Mouse (Mus musculus) limb, embryonic 11.5 days (tissue): Measurements from ENCODE around the gene Mtch1. TPM values are rescaled to one million over a fixed set of nuclear protein-coding genes. Genes with fewer than 3 reads are reported as not detected.

ENCODE experiments used
- ATAC-seq: fragments of 200-750 bp; cut with Nextera tagmentation; 2 replicates; pipeline ENCODE4 v1.8.0; 2017; ENCODE audit warnings: low read depth; ENCODE audit not compliant: insufficient number of reproducible peaks, low FRiP score, low TSS enrichment
- DNase-seq: peaks from one replicate; pipeline ENCODE4 v3.0.0-alpha.2; 2015; ENCODE audit warnings: low spot score
- H3K27ac ChIP-seq: fragments of 300-500 bp; sonication (generic); replicated peaks from 2 replicates; pipeline ENCODE4 v1.5.1; 2014; ENCODE audit warnings: low read depth, mild to moderate bottlenecking, low read length
- H3K27me3 ChIP-seq: fragments of 300-500 bp; sonication (generic); 2 replicates; pipeline ENCODE4 v1.6.1; 2014; ENCODE audit warnings: mild to moderate bottlenecking, low read length, mixed read lengths; ENCODE audit not compliant: control insufficient read depth, insufficient read depth
- H3K36me3 ChIP-seq: fragments of 300-500 bp; sonication (generic); 2 replicates; pipeline ENCODE4 v1.6.1; 2014; ENCODE audit warnings: mild to moderate bottlenecking, low read length, moderate library complexity, mixed read lengths; ENCODE audit not compliant: control insufficient read depth, insufficient read depth
- H3K4me1 ChIP-seq: fragments of 300-500 bp; sonication (generic); 2 replicates; pipeline ENCODE4 v1.6.1; 2014; ENCODE audit warnings: low read length, mixed read lengths; ENCODE audit not compliant: control insufficient read depth, insufficient read depth
- H3K4me2 ChIP-seq: fragments of 300-500 bp; sonication (generic); 2 replicates; pipeline ENCODE4 v1.6.1; 2014; ENCODE audit warnings: low read depth, mild to moderate bottlenecking, moderate library complexity; ENCODE audit not compliant: severe bottlenecking
- H3K4me3 ChIP-seq: fragments of 300-500 bp; sonication (generic); 2 replicates; pipeline ENCODE4 v1.5.1; 2014; ENCODE audit warnings: low read depth, low read length
- H3K9ac ChIP-seq: fragments of 300-500 bp; sonication (generic); 2 replicates; pipeline ENCODE4 v1.6.1; 2014; ENCODE audit warnings: mild to moderate bottlenecking, low read length
- H3K9me3 ChIP-seq: fragments of 300-500 bp; sonication (generic); 2 replicates; pipeline ENCODE4 v1.6.1; 2016; ENCODE audit warnings: low read length; ENCODE audit not compliant: control insufficient read depth
- WGBS: fragments of 180-500 bp; shearing (Covaris S2); extraction: QIAGEN DNeasy Blood & Tissue Kit; methylation state at CpG from one replicate; pipeline ENCODE4 v1.1.7; 2014; 5-methylcytosine and 5-hydroxymethylcytosine counted together
- polyA plus RNA-seq: library from polyadenylated mRNA; unstranded; fragments of >200 nt; fragmentation: Nextera tagmentation; extraction: Ambion mirVana; gene quantifications from 2 replicates; pipeline ENCODE4 v1.2.1, GENCODE M21; 2014

Gene Mtch1
- polyA plus RNA-seq, 1 experiment from 2014 or later: 321 TPM

- ATAC-seq: no peak
- WGBS: 73% methylated on average over 4 of the region's 4 CpGs
- H3K9ac ChIP-seq: no peak overlapping the region
Measured at GRCm38 (mm10) chr17:29332186-29332685, 15.5 kb downstream of the Mtch1 start.

GRCm38 (mm10) chr17:29330671-29331410 is 16.9 kb downstream of the Mtch1 start:
- DNase-seq (no peak), ATAC-seq (no peak)
- Histone ChIP-seq H3K27ac (no peak overlapping the region), H3K36me3 (peaks cover 22% of the 10 kb centered on the region; the same call in 1 of the 2 replicates), H3K27me3 (peaks cover 5% of the 10 kb centered on the region; the same call in 1 of the 2 replicates), H3K9ac (no peak overlapping the region), H3K9me3 (no peaks in the 10 kb centered on the region), H3K4me1 (no peaks in the 10 kb centered on the region), H3K4me2 (no peak overlapping the region), H3K4me3 (no peak overlapping the region)
- 49% methylated on average over 5 of the region's 5 CpGs for WGBS

More at GRCm38 (mm10) chr17:29332186-29332685, 15.5 kb downstream of the Mtch1 start:
- Histone ChIP-seq H3K9me3 (no peaks in the 10 kb centered on the region), H3K4me1 (no peaks in the 10 kb centered on the region), H3K27ac (no peak overlapping the region), H3K4me3 (no peak overlapping the region), H3K4me2 (no peak overlapping the region), H3K27me3 (peaks cover 4% of the 10 kb centered on the region; the same call in 1 of the 2 replicates), H3K36me3 (peaks cover 25% of the 10 kb centered on the region; the same call in 1 of the 2 replicates)
- DNase-seq: no peak

- WGBS: 80% methylated on average over 3 of the region's 3 CpGs
- Histone ChIP-seq H3K9me3 (no peaks in the 10 kb centered on the region), H3K27ac (no peak overlapping the region), H3K9ac (no peak overlapping the region), H3K27me3 (peaks cover 8% of the 10 kb centered on the region; the same call in 1 of the 2 replicates), H3K4me1 (no peaks in the 10 kb centered on the region), H3K4me2 (no peak overlapping the region), H3K4me3 (no peak overlapping the region), H3K36me3 (peaks cover 19% of the 10 kb centered on the region; the same call in 1 of the 2 replicates)
- ATAC-seq (no peak), DNase-seq (no peak)
Measured at GRCm38 (mm10) chr17:29330221-29330620, 17.5 kb downstream of the Mtch1 start.

- WGBS: 70% methylated on average over 9 of the region's 9 CpGs
- DNase-seq (no peak), ATAC-seq (no peak)
- Histone ChIP-seq H3K4me3 (no peak overlapping the region), H3K4me1 (peaks cover 1% of the 10 kb centered on the region; the same call in 1 of the 2 replicates), H3K9me3 (no peaks in the 10 kb centered on the region), H3K9ac (no peak overlapping the region), H3K4me2 (no peak overlapping the region), H3K27me3 (peaks cover 13% of the 10 kb centered on the region), H3K36me3 (peaks cover 8% of the 10 kb centered on the region; the same call in 1 of the 2 replicates), H3K27ac (no peak overlapping the region)
Measured at GRCm38 (mm10) chr17:29327691-29328090, 20.0 kb downstream of the Mtch1 start.

- Histone ChIP-seq H3K36me3 (0 out of 2 replicates have a peak, but pooled peaks cover 2% of the 10 kb centered on the region), H3K27ac (no peak overlapping the region), H3K9ac (peak overlapping the region; percentile 46), H3K9me3 (no peaks in the 10 kb centered on the region), H3K4me2 (peak overlapping the region; percentile 48), H3K4me3 (peak overlapping the region; percentile 22), H3K4me1 (peaks cover 8% of the 10 kb centered on the region), H3K27me3 (peaks cover 22% of the 10 kb centered on the region)
- DNase-seq (peak; percentile 71), ATAC-seq (0 out of 2 replicates have a peak, but pooled peaks have one; percentile 52)
- WGBS: 13% methylated on average over 52 of the region's 52 CpGs
Measured at GRCm38 (mm10) chr17:29326531-29327529, 20.9 kb downstream of the Mtch1 start.

GRCm38 (mm10) chr17:29325831-29326230 is 21.9 kb downstream of the Mtch1 start:
- 47% methylated on average over 13 of the region's 13 CpGs for WGBS
- Histone ChIP-seq H3K27me3 (peaks cover 31% of the 10 kb centered on the region), H3K4me3 (no peak overlapping the region), H3K9me3 (no peaks in the 10 kb centered on the region), H3K9ac (no peak overlapping the region), H3K4me1 (peaks cover 8% of the 10 kb centered on the region), H3K36me3 (0 out of 2 replicates have a peak, but pooled peaks cover 2% of the 10 kb centered on the region), H3K27ac (no peak overlapping the region), H3K4me2 (no peak overlapping the region; the same call in 1 of the 2 replicates)
- no peak for DNase-seq
- ATAC-seq: no peak

- no peaks in the 10 kb centered on the region for H3K9me3 ChIP-seq
- peaks cover 34% of the 10 kb centered on the region for H3K27me3 ChIP-seq
- no peak for ATAC-seq
- 92% methylated on average over 3 of the region's 3 CpGs for WGBS
- no peak overlapping the region for H3K9ac ChIP-seq
- no peak overlapping the region for H3K4me2 ChIP-seq
- H3K4me3 ChIP-seq: no peak overlapping the region
- H3K36me3 ChIP-seq: no peaks in the 10 kb centered on the region
- H3K27ac ChIP-seq: no peak overlapping the region
- H3K4me1 ChIP-seq: peaks cover 8% of the 10 kb centered on the region
- no peak for DNase-seq
Measured at GRCm38 (mm10) chr17:29323625-29324024, 24.1 kb downstream of the Mtch1 start.

- H3K9me3 ChIP-seq: no peaks in the 10 kb centered on the region
- WGBS: 5% methylated on average over 18 of the region's 18 CpGs
- no peaks in the 10 kb centered on the region for H3K36me3 ChIP-seq
- H3K27me3 ChIP-seq: peaks cover 33% of the 10 kb centered on the region
- DNase-seq (peak; percentile 68), ATAC-seq (peak; percentile 56; the same call in 1 of the 2 replicates)
- peak overlapping the region; percentile 5; the same call in 1 of the 2 replicates for H3K4me3 ChIP-seq
- H3K9ac ChIP-seq: no peak overlapping the region
- no peak overlapping the region for H3K27ac ChIP-seq
- H3K4me2 ChIP-seq: peak overlapping the region; percentile 29; the same call in 1 of the 2 replicates
- peaks cover 8% of the 10 kb centered on the region for H3K4me1 ChIP-seq
Measured at GRCm38 (mm10) chr17:29322603-29322962, 25.2 kb downstream of the Mtch1 start.
